Mouse (Mus musculus) layer of hippocampus, postnatal 14 days (tissue): ENCODE measurements around the gene Vmn1r122. TPM values are rescaled to one million over a fixed set of nuclear protein-coding genes. Genes with fewer than 3 reads are reported as not detected.
"Not testable (repeated sequence)": the region's sequence is repeated elsewhere in the genome, so short reads cannot be mapped to it uniquely, and the experiment has no call there.

Experiments
- DNase-seq, 2 experiments: peaks; one replicate each; pipeline ENCODE4 v3.0.0; 2021 to 2022; ENCODE audit warnings: low spot score in 2 of 2, mixed read lengths in 1 of 2
- long read RNA-seq, 2 experiments: library from polyadenylated mRNA; stranded (forward); transcript quantifications; one replicate each; pipeline ENCODE4 v2.0.0; 2021
- total RNA-seq, 2 experiments: library from RNA; stranded (reverse); gene quantifications; 2 replicates each; pipeline ENCODE4 v1.2.3; 2021

The Vmn1r122 gene
- total RNA-seq: not detected
- long read RNA-seq, experiment 1: 0 reads
- long read RNA-seq, experiment 2: 0 reads

- DNase-seq: not testable (repeated sequence)
Measured at GRCm38 (mm10) chr7:21134028-21134427, at the start of gene Vmn1r122. Gene Vmn1r122 (minus strand): TSS chr7:21134128.

GRCm38 (mm10) chr7:21161885-21162284 is 28.0 kb upstream of the Vmn1r122 start, which contains the start of gene Vmn1r123:
Gene Vmn1r123 (plus strand): TSS chr7:21162185.
- DNase-seq: not testable (repeated sequence)

GRCm38 (mm10) chr7:21098413-21098812 is 35.5 kb downstream of the Vmn1r122 start, which contains the start of gene Vmn1r121:
Gene Vmn1r121 (minus strand): TSS chr7:21098513.
- not testable (repeated sequence) for DNase-seq

Other genes with a start within 250 kb of the Vmn1r122 start
- gene Vmn1r118, start 221.8 kb downstream of the Vmn1r122 start, total RNA-seq: not detected
- not detected for gene Vmn1r119, start 121.7 kb downstream of the Vmn1r122 start, total RNA-seq
- not detected for gene Vmn1r120, start 80.3 kb downstream of the Vmn1r122 start, total RNA-seq
- gene Vmn1r121, start 35.6 kb downstream of the Vmn1r122 start, total RNA-seq: not detected
- not detected for gene Vmn1r123, start 28.1 kb upstream of the Vmn1r122 start, total RNA-seq
- gene Gm5157, start 56.3 kb upstream of the Vmn1r122 start, total RNA-seq: not detected
- not detected for gene Vmn1r124, start 126.5 kb upstream of the Vmn1r122 start, total RNA-seq
- gene Vmn1r125, start 138.1 kb upstream of the Vmn1r122 start, total RNA-seq: not detected
- not detected for gene Vmn1r126, start 167.3 kb upstream of the Vmn1r122 start, total RNA-seq
- not detected for gene Vmn1r127, start 185.7 kb upstream of the Vmn1r122 start, total RNA-seq
- gene Vmn1r128, start 215.2 kb upstream of the Vmn1r122 start, total RNA-seq: not detected
- gene Vmn1r129, start 227.2 kb upstream of the Vmn1r122 start, total RNA-seq: not detected